22 mouse cellular contexts compared by ENCODE assay signal in the genomic region with DNA sequence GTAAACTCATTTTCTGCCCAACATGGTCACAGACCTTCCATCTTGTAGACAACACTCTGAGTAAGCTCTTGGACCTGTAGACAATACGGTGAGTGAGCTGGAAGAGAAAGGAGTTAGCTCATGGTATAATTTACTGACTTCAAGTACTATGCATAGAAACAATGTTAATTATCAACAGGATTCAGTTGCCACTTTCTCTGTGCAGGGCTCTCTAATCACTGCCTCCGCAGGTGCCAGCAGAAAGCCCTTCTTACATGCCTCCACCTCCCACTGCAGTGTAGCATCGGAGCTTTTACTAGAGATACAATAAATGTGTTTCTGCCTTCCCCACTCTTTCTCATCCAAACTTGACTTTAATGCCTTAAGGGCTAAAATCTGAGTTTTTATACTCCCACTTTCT.
"Had no signal": no experiment of that assay in that cellular context is flagged by ENCODE, and none has a peak within 500 bp of the region (broad histone marks: within the 10 kb centered on the region; RNA-seq: fewer than 3 reads in every experiment).

No protein-coding gene starts in this region.

- H3K27me3 ChIP-seq: heart, embryonic 13.5 days; heart, embryonic 15.5 days; hindbrain, embryonic 13.5 days; hindbrain, embryonic 15.5 days; limb, embryonic 12.5 days; liver, embryonic 13.5 days had no signal

- H3K36me3 ChIP-seq: heart, embryonic 13.5 days; heart, embryonic 15.5 days; hindbrain, embryonic 13.5 days; hindbrain, embryonic 15.5 days; limb, embryonic 10.5 days; limb, embryonic 12.5 days; liver, embryonic 13.5 days had no signal

- H3K4me3 ChIP-seq: heart, adult 2 months; heart, embryonic 13.5 days; heart, embryonic 15.5 days; hindbrain, embryonic 13.5 days; hindbrain, embryonic 15.5 days; left cerebral cortex, adult 2 months; limb, embryonic 10.5 days; limb, embryonic 12.5 days; liver, embryonic 13.5 days had no signal

- H3K9ac ChIP-seq: heart, embryonic 13.5 days; heart, embryonic 15.5 days; hindbrain, embryonic 13.5 days; hindbrain, embryonic 15.5 days; limb, embryonic 12.5 days; liver, embryonic 13.5 days had no signal

- H3K4me1 ChIP-seq: heart, embryonic 13.5 days; heart, embryonic 15.5 days; hindbrain, embryonic 13.5 days; hindbrain, embryonic 15.5 days; limb, embryonic 10.5 days; limb, embryonic 12.5 days; liver, embryonic 13.5 days had no signal

- ATAC-seq: hindbrain, postnatal 0 days; intestine, embryonic 16.5 days had no signal

- H3K9me3 ChIP-seq: heart, embryonic 15.5 days; hindbrain, embryonic 13.5 days; hindbrain, embryonic 15.5 days; limb, embryonic 10.5 days; liver, embryonic 13.5 days had no signal

- H3K4me2 ChIP-seq: heart, embryonic 11.5 days; heart, embryonic 13.5 days; heart, embryonic 15.5 days; hindbrain, embryonic 13.5 days; hindbrain, embryonic 15.5 days; limb, embryonic 12.5 days; liver, embryonic 11.5 days; liver, embryonic 13.5 days had no signal

- DNase-seq: gastrocnemius, postnatal 14 days; gastrocnemius, postnatal 36 days; heart, adult 2 months; heart, postnatal 14 days; heart, postnatal 36 days; kidney, adult 11 months; kidney, adult 2 months; kidney, adult 9 months; layer of hippocampus, adult 9-11 months; liver; liver, embryonic 13.5 days had no signal

- H3K27ac ChIP-seq: heart, adult 2 months; heart, embryonic 13.5 days; heart, embryonic 15.5 days; hindbrain, embryonic 13.5 days; hindbrain, embryonic 15.5 days; hindbrain, postnatal 0 days; left cerebral cortex, adult 2 months; limb, embryonic 10.5 days; limb, embryonic 12.5 days; liver, embryonic 13.5 days had no signal
